Mouse (Mus musculus): ENCODE results near the gene Cst10. TPM values are rescaled to one million over a fixed set of nuclear protein-coding genes. Genes with fewer than 3 reads are reported as not detected.

Gene Cst10
- not detected for total RNA-seq (2022)

DNA sequence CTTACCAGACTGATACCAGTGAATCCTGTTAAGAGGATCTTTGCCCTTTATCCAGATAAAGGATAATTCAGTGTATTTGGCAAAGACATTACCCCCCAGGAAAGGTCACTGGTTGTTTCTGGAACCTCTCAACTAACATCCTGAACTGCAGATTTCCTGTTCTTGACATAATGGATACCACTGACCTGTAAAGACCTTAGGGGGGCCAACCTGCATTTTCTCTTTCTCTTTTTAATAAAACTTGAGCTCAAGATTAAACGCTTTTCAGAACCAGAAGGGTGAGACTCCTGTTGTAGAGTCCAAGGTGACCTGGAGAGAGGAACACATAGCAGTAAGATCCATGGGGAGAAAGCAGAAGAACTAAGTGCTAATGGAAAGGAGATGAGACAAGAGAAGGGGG lies at the start of gene Cst10:
Gene Cst10 (plus strand): TSS at position 301 of the 400 bp plus-strand sequence.
- DNase-seq (ENCODE audit: low spot score in 2 of 2): no peak

DNA sequence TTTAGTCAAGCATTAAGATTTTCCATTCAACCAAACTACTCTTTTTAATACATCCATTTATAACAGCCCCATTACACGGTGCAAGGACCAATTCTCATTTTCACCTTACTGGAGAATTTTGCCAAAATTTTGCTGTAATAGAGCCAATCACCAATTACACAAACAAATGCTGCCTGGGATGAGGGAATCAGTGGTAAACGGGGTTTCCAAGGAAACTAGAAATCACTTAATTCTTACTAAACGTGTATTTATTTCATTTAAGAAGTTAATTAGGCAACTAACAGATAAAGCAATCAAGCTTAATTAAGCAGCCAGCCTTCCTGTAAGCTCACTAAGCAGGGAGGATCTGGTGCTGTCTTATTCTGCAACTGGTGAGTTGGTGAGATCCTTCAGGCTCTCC lies 11.9 kb upstream of the Cst10 start:
- DNase-seq (ENCODE audit: low spot score in 2 of 2): no peak

GRCm38 (mm10) chr2:149422564-149422963 lies 17.7 kb downstream of the Cst10 start:
- DNase-seq (ENCODE audit: low spot score in 2 of 2): no peak
